Mouse (Mus musculus) gastrocnemius, postnatal 14 days (tissue): ENCODE measurements at regions not wholly inside any gene's neighbourhood (a gene's known extent, or its start where the extent isn't known, plus 50 kb on each side); places are given as distances from the start of the nearest gene placed in this dataset.
"Not testable (repeated sequence)": the region's sequence is repeated elsewhere in the genome, so short reads cannot be mapped to it uniquely, and the experiment has no call there.

ENCODE experiments used
- DNase-seq: peaks from one replicate; pipeline ENCODE4 v3.0.0; 2021; ENCODE audit warnings: mixed read lengths
- intact Hi-C: fragments of 180-260 bp; cut with DNase I; formaldehyde crosslinking; loops from one replicate; pipeline ENCODE4 v1.15.1; 2025; ENCODE audit warnings: low total_unique reads

DNA sequence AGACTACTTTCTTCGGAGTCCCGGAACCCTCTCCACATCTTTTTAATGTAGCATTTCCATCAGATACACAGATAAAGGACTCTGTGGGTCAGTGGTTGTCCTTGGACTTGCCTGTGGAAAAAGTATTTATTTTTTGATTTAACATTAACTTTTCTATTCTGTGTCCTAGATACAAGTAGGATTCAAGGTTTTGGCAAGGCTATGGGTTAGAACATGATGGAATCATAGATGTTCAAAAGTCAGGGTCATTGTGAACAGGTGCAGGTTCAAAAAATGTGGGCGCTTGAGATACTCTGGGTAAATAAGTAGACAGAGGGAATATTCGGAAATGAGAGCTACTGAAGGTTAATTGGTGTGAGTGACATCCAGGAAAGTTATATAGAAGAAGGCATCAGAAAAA, 347.7 kb downstream of the Cypt12 start:
- no peak for DNase-seq
- intact Hi-C loops = no loop called here

DNA sequence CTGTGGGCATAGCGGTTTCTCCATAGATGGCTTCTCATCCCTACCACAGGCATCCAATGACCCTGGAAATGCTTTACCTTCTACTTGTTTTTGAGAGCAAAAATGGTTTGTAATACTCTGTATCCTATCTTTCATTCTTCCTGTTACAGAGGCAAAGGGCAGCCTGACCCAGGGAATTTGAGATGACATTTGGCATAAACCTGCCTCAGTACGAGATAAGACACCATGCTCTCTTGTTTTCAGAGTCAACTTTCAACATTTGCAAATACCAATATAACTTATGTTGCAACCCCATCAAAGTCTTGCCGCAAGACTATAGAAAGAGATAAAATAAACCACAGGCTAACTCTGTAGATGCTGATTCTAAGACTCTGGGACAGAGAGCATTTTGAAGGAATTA, 350.5 kb downstream of the Cypt12 start:
- intact Hi-C loops = no loop called here
- no peak for DNase-seq

DNA sequence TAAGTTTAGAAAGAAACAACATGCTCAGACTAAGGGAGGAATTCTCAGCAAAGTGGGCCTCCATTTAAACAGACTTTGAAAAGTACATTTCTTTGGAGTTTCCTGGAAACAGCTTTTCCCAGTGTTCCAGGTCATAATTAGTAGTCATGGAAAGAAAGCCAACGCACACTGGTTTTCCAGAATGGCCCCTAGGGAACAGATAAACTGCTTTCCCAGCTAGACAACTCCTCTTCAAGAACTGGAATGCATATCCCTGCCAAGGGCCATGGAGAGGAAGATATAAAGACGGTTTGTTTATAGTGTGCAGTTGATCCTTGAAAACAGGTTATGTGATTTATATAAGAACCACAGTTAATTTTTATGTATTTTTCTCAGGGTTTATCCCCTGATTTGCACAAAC, 351.3 kb downstream of the Cypt12 start:
- DNase-seq = peak; percentile 5
- intact Hi-C loops = no loop called here

DNA sequence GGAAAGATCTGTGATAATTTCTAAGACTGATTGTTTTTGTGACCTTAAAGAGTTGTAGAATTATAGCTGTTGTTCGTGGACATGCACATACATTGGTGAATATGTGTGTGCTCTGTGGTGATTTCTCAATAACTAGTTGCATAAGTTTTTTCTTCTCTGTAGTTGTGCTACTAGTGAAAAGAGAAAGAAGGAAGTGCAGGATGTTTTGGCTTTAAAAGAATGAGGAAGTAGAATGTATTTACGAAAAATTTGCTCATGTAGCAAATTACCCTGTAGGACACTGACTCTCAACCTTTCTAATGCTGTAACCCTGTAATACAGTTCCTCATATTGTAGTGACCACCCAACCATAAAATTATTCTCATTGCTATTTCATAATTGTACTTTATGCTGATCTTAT, 371.2 kb downstream of the Cypt12 start:
- intact Hi-C loops = no loop called here
- DNase-seq = no peak

DNA sequence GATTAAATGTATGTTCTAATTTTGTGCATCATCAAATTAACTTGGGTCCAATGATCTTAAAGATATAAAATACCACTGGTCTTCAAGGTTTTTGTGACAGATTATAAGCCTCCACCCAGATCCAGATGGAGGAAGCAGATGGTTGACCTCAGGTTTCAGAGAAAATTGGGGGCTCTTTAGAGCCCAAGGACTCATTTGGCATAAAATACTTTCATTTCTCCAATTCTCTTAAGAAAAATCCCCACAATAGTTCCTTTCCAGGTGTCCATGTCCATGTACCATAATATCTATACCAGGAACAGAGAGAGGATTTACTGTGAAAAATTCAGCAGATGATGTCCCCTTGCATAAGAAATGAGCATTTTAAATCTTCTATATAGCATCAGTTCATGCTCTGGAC, 385.0 kb downstream of the Cypt12 start:
- no peak for DNase-seq
- intact Hi-C loops = no loop called here

DNA sequence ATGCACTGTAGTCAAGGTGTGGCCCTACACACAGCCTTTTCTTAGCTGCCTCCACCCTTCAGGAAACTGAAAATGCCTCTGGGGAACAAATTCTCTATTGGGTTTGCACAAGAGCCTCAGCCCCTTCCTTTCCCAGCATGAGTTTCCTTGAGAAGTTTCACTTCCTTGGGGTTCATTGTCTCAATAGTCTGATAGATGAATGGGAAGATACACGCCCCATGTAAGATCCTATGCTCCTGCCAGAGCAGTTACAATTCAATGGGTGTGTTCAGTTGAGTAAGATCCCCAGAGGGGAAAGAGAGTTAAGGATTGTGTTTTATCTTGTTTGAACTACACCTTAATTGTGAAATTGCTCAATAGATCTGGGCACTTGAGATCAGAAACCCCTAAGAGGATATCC, 391.0 kb downstream of the Cypt12 start:
- DNase-seq = no peak
- intact Hi-C loops = no loop called here

DNA sequence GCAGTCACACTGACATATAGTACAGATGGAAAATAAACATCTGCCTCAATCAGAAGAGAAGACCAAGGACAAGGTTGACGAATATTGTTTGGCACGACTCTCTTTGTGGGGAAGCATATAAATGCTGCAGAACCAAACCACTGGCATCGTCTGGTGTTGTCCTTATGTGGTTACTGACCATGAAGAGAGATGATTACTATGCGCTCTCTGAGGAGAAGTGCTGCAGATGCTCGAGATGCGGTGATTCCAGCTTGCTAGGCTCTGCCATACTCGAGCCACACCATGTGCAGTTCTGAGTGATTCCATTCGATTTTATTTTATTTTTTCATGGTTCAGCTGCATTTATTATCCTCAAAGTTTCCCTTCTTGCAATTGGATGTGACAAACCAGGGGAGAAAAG, 393.5 kb downstream of the Cypt12 start:
- intact Hi-C loops = no loop called here
- no peak for DNase-seq

DNA sequence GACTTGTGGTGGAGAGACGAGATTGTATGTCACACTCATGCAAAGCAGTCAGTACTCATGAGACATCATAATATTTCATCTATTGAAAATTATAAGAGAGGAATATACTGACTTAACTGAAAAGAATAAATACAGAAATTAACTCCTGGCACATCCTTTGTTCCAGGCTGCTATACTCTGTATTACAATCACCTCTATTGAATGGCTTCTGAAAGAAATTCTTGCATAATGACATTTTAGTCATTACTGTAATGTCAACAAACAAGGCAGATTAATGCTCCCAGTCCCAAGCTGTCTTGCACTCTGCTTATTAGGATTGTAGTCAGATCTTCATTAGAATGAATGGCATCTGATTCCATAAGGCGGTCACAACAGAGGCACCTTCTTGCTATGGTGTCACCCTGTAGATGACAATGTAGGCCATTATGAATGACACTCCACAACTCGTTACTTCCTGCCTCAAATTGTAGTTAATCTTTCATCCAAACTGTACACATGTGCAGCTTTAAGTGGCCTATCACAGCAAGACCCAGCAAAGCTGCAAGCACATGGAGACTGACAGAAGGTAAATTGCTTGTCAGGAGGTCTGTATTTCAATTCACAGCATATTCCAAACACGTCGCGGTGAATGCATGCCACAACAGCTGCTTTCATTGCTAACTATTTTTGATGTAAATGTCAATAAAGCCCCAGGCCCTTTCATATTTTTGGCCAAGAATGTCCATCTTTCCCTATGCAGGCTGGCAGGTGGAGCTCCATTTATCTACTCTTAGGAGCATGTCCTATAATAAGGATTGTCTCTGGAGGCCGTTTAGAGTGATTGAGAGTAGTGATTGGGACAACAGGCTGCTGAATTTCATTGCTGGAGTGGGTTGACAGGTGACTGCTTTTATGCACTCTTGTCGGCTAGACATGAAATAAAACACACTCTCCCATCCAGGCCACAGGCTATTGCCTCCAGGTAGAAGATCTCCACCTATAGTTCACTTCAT, 430.1 kb downstream of the Cypt12 start:
- DNase-seq = no peak
- intact Hi-C loops = no loop called here

DNA sequence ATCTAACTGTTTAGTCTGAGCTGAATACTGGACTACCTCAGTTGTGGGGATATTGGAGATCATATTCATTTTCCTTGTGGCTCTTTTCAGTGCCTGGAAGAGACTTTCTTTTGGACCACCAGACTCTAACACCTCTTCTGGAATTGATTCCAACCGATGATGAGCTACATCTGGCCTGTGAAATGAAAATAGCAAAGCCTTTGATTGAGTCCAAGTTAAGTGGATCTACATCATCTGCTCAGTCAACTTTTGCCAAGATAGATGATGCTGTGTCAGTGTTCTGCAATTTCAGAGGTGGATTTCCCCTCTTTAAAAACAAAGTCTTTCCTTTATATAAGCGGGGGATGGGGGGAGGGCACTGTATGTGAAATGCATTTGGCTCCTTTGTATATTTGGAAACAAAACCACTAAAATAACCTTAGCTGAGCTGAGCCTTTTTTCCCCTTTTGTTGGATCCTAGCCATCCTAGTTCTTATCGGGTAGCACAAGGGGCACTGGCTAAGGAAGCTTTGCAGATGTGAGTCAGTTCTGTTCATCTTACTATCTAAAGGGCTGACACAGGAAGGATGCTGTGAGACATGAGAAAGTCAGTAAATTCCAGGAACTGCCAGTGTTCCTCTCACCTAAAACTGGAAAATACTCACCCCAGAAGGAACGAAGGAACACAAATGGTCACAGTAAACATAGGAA, 473.8 kb downstream of the Cypt12 start:
- intact Hi-C loops = no loop called here
- no peak for DNase-seq

DNA sequence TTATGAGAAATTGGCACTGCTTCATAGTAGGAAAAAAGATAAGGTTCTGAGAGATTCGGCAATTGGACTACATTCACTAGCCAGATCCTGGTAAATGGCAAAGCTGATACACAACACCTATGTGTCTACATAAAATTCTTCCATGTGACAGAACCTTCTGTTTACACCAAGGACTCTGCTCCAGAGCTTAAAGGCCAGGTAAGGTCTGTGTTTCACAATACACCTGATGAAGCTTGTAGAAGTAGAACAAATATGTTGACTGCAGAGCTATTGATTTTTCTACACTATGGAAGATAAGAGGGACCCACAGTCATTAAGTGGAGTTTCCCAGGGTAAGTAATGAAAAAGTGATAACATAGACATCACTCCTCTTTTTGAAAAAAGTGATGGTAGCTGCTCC, 480.7 kb downstream of the Cypt12 start:
- intact Hi-C loops = no loop called here
- no peak for DNase-seq

DNA sequence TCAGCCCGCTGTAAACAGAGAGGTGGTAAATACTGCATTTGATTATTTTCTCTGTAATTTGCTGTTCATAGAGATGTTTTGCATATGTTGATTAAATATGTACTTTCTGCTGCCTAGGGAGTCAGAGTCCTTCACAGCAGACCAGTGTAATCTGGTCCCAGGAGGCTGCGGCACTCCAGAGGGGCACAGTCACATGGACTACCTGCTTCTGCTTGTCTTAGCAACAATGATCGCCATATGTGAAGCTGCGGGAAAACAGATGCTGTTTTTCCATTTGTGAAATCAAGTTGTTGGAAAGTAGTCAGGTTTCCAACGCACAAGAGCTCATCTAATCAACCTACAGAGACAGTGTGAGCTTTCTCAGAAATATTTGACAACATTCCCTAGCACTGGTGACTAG, 490.6 kb downstream of the Cypt12 start:
- intact Hi-C loops = no loop called here
- no peak for DNase-seq

DNA sequence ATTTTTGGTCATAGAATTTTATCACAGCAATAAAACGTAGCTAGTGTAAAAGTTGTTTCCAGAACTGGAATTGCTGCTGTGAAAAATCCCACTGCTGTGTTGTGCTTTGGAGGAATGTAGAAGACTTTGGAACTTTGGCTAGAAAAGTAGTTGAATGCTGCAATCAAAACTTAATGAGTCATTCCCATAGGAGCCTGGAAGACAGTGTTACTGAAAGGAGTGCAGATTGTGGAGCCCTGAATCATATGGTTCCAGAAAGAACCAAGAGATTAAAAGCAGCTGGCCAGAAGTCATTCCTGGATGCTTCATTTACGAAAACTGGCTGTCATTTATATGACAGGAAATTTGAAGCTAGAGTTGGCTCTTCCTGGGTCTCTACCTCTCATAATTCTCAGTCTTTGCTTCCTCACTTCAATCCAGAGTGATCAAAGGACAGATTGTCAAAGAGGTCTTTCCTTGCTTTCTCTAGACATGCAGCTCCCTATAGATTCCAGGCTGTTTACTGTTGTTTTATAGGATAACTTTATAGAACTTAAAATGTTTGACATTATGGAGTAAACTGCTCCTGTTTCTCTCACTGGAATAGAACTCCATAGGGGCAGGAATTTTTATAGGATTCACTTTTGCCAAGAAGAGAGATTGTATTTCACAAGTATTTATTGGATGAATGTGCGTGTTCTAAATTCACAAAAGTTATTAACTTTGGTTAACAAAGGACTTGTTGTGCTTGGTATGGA, 504.2 kb downstream of the Cypt12 start:
- no peak for DNase-seq
- intact Hi-C loops = no loop called here

DNA sequence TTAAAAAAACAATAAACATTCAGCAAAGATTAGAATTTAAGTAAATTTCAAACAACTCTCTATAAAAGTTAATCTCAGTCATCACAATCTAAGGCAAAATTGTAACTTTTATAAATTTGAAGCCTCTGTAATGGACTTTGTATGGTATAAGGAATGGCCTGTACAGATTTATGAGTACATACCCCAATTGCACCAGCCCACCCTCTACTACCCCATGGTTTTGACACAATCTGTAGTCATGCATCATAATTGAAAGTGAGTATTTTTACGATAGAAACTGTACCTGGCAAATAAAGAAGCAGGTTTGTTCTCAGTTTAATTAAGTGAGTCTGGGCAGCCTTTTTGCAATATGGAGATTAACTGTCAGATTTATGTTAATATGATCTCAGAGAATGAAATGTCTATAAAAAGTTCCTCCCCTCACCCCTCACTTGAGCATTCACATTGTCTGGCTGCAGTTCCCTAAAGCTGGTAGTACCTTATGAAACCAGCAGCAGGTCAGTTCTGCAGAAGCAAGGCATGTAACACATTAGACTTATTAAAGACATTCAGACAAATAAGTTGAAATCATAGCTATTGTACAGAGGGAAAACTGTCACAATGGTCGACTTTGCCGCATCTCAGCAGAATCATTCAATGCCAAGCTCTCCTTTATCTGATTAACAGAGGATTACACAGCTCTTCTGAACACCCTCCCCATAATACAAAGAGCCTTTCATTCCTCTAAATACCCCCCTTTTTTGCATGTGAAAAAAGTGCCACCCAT, 505.2 kb downstream of the Cypt12 start:
- no peak for DNase-seq
- intact Hi-C loops = no loop called here

DNA sequence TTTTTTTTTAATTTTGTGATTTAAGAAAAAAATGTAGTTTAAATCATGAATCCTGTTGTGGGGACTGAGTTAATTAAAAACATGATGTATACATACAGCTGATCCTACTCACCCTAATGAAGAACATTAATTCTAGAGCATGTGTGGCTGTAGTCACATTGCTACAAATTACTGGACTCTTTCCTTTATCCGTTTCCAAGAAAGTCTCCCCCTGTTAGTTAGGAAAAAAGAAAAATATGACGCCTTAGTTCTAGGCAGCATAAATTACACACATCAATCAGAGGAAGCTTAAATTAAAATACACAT, 505.7 kb downstream of the Cypt12 start:
- no peak for DNase-seq
- intact Hi-C loops = no loop called here

DNA sequence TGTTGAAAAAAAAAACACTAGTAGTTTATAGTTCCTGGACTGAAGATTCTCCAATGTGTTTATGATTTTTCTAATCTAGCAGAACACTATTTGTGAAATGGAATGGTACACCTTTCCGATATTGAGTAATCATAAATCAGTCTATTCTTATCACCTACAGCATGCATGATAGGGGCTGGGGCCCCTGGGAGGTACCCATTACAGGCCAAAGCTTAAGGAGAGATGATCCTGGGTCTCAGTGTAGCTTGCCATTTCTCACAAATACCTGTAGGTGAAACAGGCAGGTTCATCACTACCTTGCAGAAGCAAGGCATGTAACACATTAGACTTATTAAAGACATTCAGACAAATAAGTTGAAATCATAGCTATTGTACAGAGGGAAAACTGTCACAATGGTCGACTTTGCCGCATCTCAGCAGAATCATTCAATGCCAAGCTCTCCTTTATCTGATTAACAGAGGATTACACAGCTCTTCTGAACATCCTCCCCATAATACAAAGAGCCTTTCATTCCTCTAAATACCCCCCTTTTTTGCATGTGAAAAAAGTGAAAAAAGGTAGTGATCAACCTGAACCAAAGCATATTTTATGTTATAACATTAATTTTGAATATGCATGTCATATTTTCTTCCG, 506.5 kb downstream of the Cypt12 start:
- intact Hi-C loops, DNase-seq: not testable (repeated sequence)

DNA sequence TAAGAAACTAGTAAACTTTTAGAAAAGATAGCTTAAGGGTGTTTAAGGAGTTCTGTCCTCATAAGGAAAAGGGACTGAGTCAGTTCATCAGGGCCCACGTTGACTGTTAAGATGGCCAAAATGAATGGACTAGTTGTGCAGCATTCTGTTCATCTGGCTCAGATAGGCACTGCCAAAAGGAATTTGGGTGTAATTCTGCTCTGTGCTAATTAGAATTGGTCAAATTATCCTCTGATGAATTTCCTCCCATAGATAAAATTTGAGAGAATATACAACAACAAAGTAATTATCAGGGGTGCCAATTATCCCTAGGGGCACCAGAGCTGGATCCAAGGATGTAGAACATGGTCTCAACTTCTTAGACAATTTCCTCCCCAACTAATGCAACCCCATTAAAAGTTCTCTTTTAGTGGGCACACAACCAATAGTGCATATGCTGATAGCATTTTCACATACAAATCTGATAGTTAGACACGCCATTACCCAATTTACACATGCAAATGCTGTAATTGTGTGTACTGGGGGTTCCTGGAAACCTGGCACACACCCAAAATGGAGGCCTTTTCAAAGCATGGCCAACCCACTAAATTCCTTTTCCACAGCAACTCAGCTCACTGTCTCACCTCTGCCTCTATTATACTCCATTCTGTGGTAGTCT, 508.0 kb downstream of the Cypt12 start:
- intact Hi-C loops = no loop called here
- no peak for DNase-seq

DNA sequence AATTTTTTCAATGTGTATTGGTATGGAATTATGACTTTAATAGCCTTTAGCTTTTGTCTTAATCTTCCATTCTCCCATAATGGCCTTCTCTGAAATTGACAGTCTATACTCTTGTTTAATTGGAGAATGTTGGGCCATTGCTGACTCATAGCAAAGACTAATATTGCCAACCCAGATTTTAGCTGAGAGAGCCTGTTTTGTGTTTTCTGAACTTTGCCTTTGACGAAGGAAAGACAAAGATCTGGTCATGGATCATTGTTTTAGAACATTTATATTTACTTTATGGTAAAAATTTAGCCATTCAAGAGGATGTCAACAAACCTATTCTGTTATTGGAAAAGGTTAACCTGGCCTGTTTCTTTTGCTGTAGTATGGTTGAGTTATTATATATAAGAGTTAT, 512.1 kb downstream of the Cypt12 start:
- intact Hi-C loops = no loop called here
- no peak for DNase-seq

DNA sequence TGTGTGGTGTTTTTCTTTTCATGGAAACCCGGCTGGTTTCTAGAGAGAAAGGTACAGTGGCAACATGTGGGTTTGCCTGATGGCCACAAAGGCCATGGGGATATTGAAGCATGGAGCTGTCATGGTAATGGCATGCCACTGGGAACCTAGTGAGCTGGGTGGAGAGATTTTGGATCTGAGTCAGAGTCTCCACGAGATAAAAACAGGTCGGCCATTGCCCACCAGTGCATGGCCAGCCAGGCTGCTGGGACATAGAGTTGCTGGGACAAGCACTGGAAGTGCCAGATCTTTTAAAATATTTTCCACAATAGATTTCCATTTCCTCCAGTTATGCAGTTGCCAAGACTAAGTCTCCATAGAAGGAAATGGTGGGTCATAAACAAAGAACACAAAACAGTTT, 523.6 kb downstream of the Cypt12 start:
- intact Hi-C loops = no loop called here
- DNase-seq = no peak

DNA sequence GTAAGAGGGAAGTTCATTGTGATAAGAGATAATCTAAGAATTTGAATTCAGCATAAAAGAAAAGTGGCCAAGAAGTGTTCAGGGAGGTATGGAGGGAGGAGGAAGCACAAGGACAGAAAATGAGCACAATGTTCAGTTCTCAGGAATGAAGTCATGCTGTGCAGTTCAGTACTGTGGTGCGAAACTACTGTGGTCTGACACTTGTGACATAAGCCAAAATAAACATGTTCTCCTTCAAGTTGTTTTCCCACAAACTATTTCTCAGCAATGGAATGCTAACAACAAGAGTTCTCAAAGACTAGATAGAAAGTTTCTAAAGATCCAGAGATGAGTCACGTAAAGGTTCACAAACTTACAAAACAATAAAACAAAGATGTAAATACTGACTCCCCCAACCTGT, 531.3 kb downstream of the Cypt12 start:
- no peak for DNase-seq
- intact Hi-C loops = no loop called here
